Mouse (Mus musculus) thymus, adult 2 months (tissue): Measurements from ENCODE around the gene Perp. TPM values are rescaled to one million over a fixed set of nuclear protein-coding genes. Genes with fewer than 3 reads are reported as not detected.

ENCODE experiments used
- DNase-seq: peaks from one replicate; pipeline ENCODE4 v3.0.0; 2021
- H3K27ac ChIP-seq: fragments of 200-500 bp; 2 replicates; pipeline ENCODE4 v1.5.1; 2012; ENCODE audit warnings: low read length, control low read depth; ENCODE audit not compliant: control insufficient read depth, insufficient read depth
- H3K27me3 ChIP-seq: fragments of 200-500 bp; 2 replicates; pipeline ENCODE4 v1.6.1; 2012; ENCODE audit warnings: mild to moderate bottlenecking, low read length, moderate library complexity, mixed read lengths; ENCODE audit not compliant: control insufficient read depth, insufficient read depth
- H3K36me3 ChIP-seq: fragments of 200-500 bp; 2 replicates; pipeline ENCODE4 v1.6.1; 2012; ENCODE audit warnings: mild to moderate bottlenecking, low read length, moderate library complexity; ENCODE audit not compliant: control insufficient read depth, insufficient read depth
- H3K4me1 ChIP-seq: fragments of 200-500 bp; replicated peaks from 2 replicates; pipeline ENCODE4 v1.6.1; 2012; ENCODE audit warnings: low read length; ENCODE audit not compliant: control insufficient read depth, insufficient read depth
- H3K4me3 ChIP-seq: fragments of 200-500 bp; 2 replicates; pipeline ENCODE4 v1.5.1; 2012; ENCODE audit warnings: mild to moderate bottlenecking, low read length, control low read depth, moderate library complexity; ENCODE audit not compliant: control insufficient read depth, insufficient read depth
- CTCF ChIP-seq: fragments of 200-500 bp; IDR thresholded peaks from 2 replicates; pipeline ENCODE4 v1.5.1; 2012; ENCODE audit warnings: mild to moderate bottlenecking, control low read depth, low read length, moderate library complexity, borderline replicate concordance; ENCODE audit not compliant: control insufficient read depth, poor library complexity, insufficient read depth; ENCODE audit errors: extremely low read depth
- POLR2A ChIP-seq: fragments of 200-500 bp; IDR thresholded peaks from 2 replicates; pipeline ENCODE4 v1.6.1; 2012; ENCODE audit warnings: mild to moderate bottlenecking, low read length, control low read depth, moderate library complexity; ENCODE audit not compliant: control insufficient read depth, poor library complexity, insufficient read depth; ENCODE audit errors: extremely low read depth
- WGBS: fragments of 180-500 bp; shearing (Covaris S2); methylation state at CpG from one replicate; pipeline ENCODE4 v1.1.7; 2018; 5-methylcytosine and 5-hydroxymethylcytosine counted together
- polyA plus RNA-seq: library from polyadenylated mRNA; depleted of rRNA; stranded (reverse); fragments of >200 nt; gene quantifications from 2 replicates; pipeline ENCODE4 v1.2.3, GENCODE M21; 2012

Gene Perp
- polyA plus RNA-seq, 1 experiment = 92.7 TPM

DNA sequence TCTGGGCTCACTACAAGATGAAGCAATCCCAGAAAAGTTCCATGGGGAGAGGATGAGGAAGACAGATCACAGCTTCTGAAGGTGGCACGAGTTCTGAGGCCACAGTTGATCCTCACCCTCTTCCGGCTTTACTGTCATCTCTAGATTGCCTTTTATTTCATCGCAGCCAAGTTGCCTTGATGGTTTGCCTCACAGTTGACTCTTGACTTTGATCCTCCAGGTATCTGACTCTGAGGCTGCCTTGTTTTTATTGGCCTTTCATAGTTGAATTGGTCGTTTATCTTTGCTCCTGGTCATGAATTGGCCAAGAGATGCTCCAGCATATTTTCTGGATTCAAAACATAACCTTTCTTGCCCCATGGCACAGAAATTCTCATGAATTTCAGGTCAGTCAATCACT lies 34.3 kb downstream of the Perp start:
- no peak for TF ChIP-seq CTCF
- TF ChIP-seq POLR2A = no peak
- Histone ChIP-seq H3K4me3 (no peak overlapping the region), H3K4me1 (no peaks in the 10 kb centered on the region), H3K27ac (no peak overlapping the region), H3K27me3 (no peaks in the 10 kb centered on the region), H3K36me3 (no peaks in the 10 kb centered on the region)
- DNase-seq = no peak
- 79% methylated on average over 4 of the region's 4 CpGs for WGBS

DNA sequence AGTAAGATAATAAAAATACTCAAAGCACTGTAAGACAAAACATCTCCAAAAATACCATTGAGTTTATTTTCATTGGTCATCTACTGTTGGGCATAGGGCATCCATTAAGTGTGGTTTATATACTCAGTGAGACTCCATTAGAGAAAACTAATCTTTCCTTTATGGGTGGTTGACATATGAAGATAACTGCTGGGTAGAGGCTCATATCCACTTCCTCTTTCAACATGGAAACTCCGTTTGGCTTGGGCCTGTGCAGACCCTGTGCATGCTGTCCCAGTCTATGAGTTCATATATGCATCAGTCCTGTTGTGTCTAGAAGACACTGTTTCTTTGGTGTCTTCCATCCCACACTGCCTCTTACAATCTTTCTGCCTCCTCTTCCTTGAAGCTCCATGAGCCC lies 34.9 kb downstream of the Perp start:
- 68% methylated on average over 1 of the region's 1 CpGs for WGBS
- TF ChIP-seq CTCF (no peak), POLR2A (no peak)
- no peak for DNase-seq

DNA sequence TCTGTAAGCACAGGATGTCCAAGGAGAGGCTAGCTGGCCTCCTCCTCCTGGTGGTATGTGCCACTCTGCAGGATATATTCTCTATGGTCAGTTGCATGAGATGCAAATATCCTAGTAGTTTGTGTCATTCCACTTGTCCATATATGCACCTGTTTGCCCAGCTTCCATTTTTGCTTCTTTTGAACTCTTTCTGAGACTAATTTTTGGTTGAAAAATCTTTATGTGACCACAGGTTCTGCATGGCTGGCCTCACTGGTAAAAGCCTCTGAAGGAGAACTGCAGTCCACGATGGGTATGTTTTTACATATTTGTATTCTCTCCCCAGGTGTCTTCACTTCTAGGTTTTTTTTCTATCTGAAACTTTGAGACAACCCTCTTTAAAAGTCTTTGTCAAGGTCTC lies 37.4 kb downstream of the Perp start:
- no peak for DNase-seq
- TF ChIP-seq POLR2A (no peak), CTCF (no peak)
- no peaks in the 10 kb centered on the region for H3K36me3 ChIP-seq

More for the DNA sequence above, 34.9 kb downstream of the Perp start:
- no peak overlapping the region for H3K27ac ChIP-seq
- no peaks in the 10 kb centered on the region for H3K4me1 ChIP-seq
- no peaks in the 10 kb centered on the region for H3K27me3 ChIP-seq
- H3K36me3 ChIP-seq = no peaks in the 10 kb centered on the region
- H3K4me3 ChIP-seq = no peak overlapping the region

GRCm38 (mm10) chr10:18886918-18887625 lies 42.3 kb downstream of the Perp start:
- Histone ChIP-seq H3K36me3 (no peaks in the 10 kb centered on the region), H3K4me3 (no peak overlapping the region), H3K4me1 (peaks cover 6% of the 10 kb centered on the region; the same call in 1 of the 2 replicates), H3K27me3 (no peaks in the 10 kb centered on the region), H3K27ac (no peak overlapping the region)
- TF ChIP-seq CTCF = no peak
- no peak for TF ChIP-seq POLR2A
- WGBS = 25% methylated on average over 4 of the region's 4 CpGs
- no peak for DNase-seq

More for the DNA sequence above, 37.4 kb downstream of the Perp start:
- 75% methylated on average over 1 of the region's 1 CpGs for WGBS
- no peak overlapping the region for H3K4me3 ChIP-seq
- peaks cover 4% of the 10 kb centered on the region; the same call in 1 of the 2 replicates for H3K4me1 ChIP-seq
- H3K27me3 ChIP-seq = no peaks in the 10 kb centered on the region
- H3K27ac ChIP-seq = no peak overlapping the region

GRCm38 (mm10) chr10:18888751-18889150 lies 43.9 kb downstream of the Perp start:
- TF ChIP-seq CTCF = no peak
- no peak overlapping the region for H3K4me3 ChIP-seq
- H3K27me3 ChIP-seq = no peaks in the 10 kb centered on the region
- no peak for DNase-seq
- H3K4me1 ChIP-seq = peaks cover 6% of the 10 kb centered on the region; the same call in 1 of the 2 replicates
- H3K36me3 ChIP-seq = no peaks in the 10 kb centered on the region
- H3K27ac ChIP-seq = no peak overlapping the region
- WGBS = 97% methylated on average over 1 of the region's 1 CpGs

DNA sequence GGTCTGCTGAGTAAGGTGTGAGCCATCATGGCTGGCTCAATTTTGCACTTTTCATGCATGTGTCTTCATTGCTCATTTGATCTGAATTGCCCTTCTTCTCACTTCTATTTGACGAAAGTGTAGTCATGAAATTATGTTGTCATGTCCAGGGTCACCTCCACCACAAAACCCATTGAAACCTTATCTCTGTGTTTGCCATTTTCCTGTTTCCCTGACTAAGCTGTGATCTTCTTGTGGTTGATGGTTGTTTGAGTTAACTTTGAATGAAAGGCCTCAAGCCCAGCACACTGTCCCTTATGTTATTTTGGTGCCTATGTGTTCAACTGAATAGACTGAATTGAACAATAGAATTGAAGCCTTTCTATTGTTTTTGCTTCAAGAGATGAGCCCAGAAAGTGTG lies 44.4 kb downstream of the Perp start:
- no peak overlapping the region for H3K4me3 ChIP-seq
- no peak for TF ChIP-seq POLR2A
- TF ChIP-seq CTCF = no peak
- H3K27ac ChIP-seq = no peak overlapping the region
- H3K27me3 ChIP-seq = no peaks in the 10 kb centered on the region
- no peak for DNase-seq
- 53% methylated on average over 1 of the region's 1 CpGs for WGBS
- H3K4me1 ChIP-seq = peaks cover 6% of the 10 kb centered on the region; the same call in 1 of the 2 replicates
- no peaks in the 10 kb centered on the region for H3K36me3 ChIP-seq

DNA sequence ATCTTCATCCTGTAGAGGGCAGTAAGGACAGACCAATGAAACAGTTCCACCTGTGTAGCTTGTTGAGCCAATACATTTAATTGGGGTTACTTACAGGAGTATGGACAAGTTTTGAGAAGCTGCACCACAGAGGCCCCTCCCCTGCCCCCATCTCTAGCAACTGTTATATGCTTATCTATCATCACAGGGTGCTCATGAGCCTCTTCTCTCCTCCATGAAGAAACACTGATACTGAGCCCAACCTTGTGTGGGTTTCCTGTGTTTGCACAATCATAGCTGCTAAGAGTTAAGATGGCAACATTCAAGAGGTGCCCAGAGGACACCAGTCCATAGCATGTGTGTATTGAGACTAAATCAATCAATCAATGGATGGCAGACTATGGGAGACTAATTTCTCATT lies 46.3 kb downstream of the Perp start:
- Histone ChIP-seq H3K4me3 (no peak overlapping the region), H3K27ac (no peak overlapping the region), H3K4me1 (peaks cover 6% of the 10 kb centered on the region; the same call in 1 of the 2 replicates), H3K27me3 (no peaks in the 10 kb centered on the region), H3K36me3 (no peaks in the 10 kb centered on the region)
- no peak for DNase-seq
- TF ChIP-seq CTCF = no peak
- no peak for TF ChIP-seq POLR2A
